Mouse (Mus musculus) CD8-positive naive resting alpha-beta T cell, adult 2 months (primary cell): ENCODE data around the gene Pxmp4.

Experiments used
- DNase-seq, 2 experiments: peaks; one replicate each; pipeline ENCODE4 v3.0.0; 2022; ENCODE audit warnings: low read depth in 2 of 2, low spot score in 2 of 2

Gene Pxmp4

DNA sequence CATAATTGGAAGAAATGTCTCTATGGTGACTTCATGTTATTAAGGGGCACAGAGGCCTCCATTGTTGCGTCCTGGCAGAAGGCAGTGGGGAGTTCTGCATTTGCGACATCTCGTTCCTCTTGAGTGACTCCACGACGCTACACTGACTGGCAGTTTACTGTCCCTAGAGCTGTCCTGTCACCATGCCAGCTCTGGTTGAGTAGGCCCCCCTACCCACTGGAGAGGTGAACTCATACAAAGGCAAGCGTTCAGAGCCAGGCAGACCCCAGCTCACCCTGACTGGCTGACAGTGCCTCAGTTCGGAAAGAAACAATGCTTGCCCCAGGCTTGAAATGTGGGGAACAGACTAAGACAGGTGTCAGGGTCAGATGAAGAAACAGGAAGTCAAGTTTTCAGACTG lies 29.2 kb downstream of the Pxmp4 start:
- no peak for DNase-seq

DNA sequence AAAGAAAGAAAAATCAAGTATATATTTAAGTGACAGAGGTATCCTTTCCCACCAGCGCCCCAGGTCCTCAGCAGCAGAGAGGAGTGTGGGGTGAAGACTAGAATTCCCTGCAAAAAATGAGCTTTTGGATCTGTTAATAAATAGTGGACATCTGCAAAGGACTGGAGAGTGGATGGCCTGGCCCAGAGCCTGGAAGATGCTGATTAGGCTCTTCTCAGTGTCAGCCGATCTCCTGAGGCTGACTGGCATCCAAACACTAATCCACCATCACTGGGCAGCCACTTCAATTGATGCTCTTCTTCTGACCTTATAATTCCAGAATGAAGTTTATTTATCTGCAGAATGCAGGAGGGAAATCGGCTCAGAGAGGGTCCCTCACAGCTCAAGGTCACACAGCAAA lies 30.5 kb downstream of the Pxmp4 start:
- no peak for DNase-seq

DNA sequence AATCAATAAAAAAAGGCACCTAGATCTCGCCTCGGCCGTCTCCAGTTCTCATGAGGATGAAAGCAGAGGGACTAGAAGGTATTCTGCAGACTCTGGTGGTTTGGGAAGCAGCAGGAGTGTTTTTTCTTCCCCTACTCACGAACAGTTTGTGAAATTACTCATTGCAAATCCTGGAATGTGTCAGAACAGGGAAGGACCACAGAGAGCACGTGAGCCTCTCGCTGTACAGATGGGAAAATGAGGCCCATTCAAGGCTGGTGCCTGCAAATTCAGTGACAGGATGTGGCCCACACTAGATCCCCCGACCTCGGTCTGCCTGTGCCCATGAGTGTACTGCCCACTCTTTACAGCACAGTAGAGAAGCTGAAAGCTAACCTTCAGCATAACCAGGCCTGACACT lies 31.5 kb downstream of the Pxmp4 start:
- DNase-seq: no peak

DNA sequence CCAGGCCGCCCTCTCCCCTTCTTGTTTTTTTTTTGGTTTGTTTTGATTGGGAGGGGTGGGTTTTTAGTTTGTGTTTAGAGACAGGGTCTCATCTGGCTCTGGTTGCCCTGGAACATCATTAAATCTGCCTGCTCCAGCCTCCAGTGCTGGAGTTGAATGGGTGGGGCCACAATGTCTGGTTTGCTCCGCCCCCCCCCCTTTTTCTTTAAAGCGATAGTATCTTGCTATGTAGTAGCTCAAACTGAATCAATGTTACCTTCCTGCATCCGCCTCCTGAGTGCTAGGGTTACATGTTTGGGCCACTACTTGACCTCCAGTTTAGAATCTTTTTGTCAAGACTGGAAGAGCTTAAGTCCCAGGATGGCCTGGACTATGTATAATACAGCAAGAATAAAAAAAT lies 32.2 kb downstream of the Pxmp4 start:
- DNase-seq: no peak

DNA sequence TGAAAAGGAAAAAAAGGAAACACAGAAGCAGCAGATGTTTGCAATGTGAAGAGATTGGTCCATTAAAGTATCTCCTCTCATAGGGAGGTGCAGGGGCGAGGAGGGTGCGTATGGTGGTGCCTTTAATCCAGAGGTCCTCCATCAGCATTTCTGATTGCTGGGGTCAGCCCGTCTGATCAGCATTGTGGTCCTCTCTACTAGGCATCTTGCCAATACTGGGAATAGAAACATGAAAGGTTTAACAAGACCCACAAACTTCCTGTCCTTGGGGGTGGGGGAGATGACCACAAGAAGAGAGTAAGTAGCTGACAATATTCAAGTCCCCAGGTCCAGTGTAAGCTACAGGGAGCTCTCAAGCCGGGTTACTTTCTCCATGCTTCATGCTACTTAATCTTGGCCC lies 32.8 kb downstream of the Pxmp4 start:
- no peak for DNase-seq

DNA sequence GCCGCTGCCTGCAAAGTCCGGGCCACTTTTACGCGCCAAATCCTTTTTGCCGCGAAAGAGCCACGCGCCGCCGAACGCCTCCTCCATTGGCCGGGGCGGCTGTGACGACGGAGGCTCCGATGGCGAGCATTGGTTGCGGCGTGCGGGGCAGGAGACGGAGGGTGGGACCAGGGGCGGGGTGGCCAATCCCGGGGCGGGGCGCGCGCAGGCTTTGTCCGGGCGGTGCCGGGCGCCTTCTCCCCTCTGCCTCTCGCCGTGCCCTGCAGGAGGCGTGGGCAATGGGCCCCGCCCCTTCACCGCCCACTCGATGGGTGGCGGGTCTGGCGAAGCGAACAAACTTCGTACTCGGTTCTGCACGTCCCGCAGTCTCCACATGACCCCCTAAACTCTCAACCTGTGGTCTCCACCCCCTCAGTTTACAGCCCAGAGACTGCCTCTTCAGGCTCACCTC lies 33.6 kb downstream of the Pxmp4 start, which contains the start of gene E2f1:
E2f1 (minus strand) TSS at position 57 of the 451 bp plus-strand sequence.
- peak; percentile 89 to 91 for DNase-seq

DNA sequence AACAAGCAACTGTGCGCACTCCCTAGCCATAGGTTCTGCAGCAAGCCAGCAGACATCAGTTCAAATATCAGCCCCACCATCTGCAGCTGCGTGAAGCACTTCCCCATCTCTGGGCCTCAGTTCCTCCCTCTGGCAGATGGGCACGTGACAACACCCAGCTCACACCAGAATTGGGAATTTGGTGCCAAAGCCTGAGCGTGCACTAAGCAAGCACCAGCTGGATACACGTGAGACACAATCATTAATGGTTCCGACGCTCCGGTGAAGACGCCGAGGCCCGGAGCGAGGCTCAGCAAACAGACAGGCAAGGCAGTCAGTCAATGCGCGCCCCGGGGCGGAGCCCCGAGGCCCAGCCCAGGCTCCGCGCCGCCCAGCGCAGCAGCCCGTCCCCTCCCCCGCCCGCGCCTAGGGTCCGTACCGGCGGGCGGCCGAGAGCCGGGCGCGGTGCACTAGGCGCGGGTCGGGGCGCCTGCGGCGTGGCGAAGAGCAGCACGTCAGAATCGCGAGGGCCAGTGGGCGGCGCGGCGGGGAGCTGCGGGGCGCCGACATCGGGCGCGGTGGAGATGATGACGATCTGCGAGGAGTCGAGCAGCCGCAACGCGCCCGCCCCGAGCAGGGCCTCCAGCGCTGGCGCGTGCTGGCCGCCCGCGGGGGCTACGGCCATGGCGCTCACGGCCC lies 34.3 kb downstream of the Pxmp4 start:
- DNase-seq: no peak

DNA sequence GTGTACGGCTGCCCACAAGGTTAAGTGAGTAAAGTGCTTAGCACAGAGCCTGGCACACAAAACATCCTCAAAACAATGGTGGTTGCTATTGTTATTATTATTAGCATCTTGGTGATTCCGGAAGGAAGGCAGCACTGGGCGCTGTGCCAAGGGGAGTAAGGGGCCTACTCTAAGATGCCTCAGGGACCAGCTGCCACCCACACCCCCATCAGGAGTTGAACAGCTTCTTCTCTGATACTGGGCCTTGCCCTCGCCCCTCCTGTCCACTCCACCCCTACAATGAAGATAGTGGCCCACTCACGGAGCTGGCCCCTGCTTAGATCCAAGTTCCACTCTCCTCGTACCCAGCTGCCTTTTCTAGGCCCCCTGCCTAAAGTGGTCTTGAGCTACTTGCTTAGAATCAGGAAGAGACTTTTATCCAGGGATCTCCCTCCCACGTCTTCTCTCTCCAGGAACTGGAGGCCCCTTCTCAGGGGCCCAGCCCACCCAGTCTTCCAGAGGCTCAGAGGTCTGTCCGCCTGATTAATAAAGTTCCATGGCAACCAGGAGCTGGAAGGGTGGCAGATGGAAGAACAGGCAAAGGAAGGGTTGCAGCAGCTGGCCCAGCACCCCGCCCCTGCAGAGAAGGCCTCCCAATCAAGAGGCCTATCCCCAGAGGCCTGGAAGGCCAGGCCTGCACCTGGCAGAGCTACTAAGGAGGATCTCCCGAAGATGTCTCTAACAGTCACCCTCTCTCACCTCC lies 35.0 kb downstream of the Pxmp4 start:
- no peak for DNase-seq

DNA sequence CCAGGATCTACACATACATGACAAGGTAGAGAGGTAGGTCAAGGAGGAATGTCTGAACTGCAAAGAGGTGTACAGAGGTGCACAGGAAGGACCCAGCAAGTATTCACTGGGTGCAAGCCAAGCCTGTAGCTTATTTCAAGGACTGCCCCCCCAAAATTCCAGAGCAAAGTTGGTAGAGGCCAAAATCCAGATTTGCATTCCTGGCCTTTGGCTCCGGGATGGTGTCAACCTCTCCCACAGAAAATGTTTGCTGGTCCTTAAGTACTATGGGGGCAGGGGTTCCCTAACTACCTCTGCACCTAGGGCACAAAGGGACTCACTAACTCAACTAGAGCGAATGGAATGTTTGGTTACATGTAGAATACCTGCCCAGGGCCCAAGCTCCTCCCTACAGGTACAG lies 35.7 kb downstream of the Pxmp4 start:
- DNase-seq: no peak

DNA sequence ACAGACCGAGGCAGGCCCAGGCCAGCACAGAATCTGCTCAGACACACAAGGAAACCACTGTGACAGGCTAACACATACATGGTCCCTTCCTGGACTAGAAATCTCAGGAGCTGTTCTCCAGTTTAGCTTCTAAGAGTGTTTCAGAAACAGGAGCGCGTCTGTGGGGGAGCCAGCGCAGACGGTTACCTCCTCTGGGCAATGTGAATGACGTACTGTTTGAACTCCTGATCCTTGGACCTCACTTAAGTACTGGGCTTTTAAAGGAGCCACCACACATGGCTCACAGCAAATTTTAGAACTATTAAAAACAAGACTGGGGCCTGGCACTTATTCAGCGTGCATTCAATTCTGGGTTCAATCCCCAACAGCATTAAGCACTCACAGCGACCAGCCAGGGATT lies 36.9 kb downstream of the Pxmp4 start:
- DNase-seq: no peak

DNA sequence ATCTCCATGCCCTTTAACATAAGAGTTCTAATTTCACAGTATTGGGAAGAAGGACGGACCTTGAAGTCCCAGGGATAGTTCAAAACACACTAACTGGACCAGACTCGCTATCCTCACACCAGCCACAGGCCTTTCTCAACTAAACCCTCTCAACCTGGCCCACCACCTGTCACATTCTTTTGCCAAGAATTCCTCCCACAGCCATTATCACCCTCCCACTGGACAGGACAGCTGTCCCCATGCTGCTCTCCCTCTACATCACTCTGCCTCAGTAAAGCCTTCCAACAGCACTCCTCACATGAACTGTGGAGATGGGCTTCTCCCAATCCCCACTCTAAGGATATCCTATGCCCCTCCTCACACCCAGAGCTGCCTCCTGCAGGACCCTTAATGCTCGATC lies 37.9 kb downstream of the Pxmp4 start:
- no peak for DNase-seq

DNA sequence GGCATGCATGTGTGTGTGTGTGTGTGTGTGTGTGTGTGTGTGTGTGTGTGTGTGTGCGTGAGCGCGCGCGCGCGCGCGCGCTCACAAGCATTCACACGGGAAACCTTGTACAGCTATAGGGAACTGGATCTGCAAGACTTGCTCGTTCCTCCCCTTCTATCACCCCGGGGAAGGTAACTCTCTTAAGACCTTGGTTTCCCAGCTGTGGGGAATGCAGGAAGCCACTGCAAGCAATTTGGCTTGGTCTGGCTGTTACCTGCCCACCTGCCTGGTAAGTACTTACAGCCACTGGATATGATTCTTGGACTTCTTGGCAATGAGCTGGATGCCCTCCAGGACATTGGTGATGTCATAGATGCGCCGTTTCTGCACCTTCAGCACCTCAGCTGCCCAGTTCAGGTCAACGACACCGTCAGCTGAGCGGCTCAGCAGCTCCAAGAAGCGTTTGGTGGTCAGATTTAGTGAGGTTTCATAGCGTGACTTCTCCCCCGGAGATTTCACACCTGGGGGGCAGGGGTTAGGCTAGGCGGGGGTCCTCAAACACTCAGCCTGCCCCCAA lies 39.8 kb downstream of the Pxmp4 start:
- DNase-seq: no peak

DNA sequence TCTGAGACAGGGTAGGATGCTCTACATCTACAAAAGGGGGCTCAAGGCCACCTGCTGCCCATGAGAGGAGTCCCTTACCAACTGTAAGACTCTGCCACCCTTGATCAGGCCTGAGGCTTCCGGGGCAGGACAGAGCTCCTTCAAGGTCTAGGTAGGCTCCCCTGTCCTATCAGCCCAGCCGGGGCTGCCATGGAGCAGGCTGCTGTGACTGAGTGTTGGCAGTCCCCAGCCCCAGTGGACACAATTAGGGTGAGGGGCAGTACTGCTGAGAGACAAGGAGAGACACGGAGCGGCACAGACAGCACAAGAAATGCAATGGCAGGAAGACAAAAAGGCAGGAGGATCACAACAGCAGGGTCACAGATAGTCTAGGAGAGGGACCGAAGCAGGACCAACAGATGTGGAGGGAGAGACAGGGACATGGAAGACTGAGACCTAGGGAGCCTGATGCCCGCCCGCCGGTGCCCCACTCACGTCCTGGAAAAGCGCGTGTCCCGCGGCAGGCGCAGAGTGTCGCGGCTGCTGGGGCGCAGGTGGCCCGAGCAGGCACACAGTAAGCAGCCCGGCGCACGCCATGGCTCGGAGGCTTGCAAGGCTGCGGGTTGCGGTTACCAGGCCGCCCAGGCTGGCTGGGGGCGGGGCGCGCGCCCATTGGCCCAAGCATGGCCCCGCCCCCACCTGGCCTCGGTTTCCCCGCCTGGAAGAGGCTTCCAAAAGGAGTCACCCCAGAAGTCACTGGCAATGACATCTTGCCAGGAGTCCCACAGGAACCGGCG lies 45.1 kb downstream of the Pxmp4 start, which contains the start of gene Necab3:
Necab3 (minus strand) TSS at position 627 of the 776 bp plus-strand sequence.
- peak in 1 of 2 experiments; percentile 20 for DNase-seq

DNA sequence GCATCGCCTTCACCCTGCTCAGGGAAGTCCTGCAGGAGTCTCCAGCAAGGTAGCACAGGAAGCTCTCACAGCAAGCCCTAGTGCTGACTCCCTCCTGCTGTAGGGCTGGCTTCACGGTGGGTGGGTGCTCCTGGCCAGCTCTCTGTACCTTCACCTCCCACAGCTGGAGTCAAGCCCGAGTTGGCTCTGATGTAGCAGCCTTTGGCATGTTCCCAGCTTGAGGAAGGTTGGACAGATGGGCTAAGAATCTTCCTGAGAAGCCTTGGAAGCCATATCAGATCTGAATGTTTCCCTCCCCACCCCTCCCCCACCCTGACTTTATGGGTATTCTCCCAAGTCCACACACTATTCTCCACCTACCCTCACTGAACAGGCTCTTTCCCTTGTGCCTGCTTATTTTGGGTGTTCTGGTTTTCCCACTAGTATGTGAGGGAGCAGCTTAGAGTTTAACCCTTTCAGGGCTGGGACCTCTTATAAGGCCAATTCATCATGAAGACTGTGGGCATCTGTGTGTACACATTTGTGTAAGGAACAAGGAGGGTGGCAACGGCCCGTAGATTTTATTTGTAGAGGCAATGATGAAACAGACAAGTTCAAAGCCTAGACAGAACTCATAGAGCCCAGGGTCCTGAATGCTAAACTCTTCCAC lies 46.2 kb downstream of the Pxmp4 start:
- no peak for DNase-seq

DNA sequence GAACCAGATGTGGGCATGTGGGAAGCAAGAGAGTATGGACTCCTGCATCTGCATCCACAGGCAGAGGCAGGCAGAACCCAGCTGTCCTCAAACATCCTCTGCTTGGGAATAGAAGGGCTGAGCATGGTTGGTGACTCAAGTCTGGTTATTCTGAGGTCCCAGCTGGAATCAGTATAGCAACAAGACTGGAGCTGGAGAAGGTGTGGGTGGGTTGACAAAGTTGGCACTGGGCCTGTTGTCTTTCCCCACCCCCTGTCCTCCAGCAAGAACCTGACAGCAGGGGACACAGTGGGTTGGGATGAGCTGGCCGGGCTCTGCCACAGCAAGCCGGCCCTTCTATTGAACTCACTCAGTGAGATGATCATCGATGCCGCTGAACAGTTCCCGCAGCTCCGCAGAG lies 48.3 kb downstream of the Pxmp4 start:
- no peak for DNase-seq

DNA sequence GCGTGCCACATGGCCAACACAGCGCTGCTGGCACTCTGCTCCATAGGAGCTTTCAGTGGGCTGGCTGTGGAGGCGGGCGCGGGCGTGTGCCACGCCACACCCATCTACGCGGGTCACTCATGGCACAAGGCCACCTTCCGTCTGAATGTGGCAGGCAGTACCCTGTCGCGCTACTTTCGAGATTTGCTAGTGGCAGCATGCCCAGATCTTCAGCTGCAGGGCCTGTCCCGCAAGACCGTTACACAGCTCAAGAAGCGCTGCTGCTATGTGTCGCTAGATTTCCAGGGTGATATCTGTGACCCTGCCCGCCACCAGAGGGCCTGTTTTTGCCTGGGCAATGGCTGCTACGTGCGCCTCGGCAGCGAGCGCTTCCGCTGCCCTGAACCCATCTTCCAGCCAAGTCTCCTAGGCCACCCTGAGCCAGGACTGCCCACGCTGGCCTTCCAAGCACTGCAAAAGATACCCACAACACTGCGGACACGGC lies 51.0 kb downstream of the Pxmp4 start:
- peak; percentile 20 to 37 for DNase-seq

DNA sequence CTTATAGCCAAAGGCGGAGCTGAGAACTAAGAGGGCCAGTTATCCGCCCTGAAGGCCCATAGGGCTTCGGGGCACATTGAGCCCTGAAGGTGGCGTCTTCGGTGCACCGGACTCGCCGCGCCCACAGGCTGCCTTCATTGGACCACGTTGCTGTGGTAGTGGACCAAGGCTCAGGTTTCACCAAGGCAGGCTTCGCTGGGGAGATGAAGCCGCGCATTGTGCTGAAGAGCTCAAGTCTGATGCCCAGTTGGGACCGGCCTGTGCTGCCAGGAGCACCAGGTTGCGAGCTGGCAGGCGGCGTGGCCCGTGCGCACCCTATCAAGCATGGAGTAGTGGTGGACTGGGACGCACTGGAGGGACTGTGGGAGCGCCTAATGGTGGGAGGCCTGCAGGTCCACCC lies 51.6 kb downstream of the Pxmp4 start:
- DNase-seq: no peak

DNA sequence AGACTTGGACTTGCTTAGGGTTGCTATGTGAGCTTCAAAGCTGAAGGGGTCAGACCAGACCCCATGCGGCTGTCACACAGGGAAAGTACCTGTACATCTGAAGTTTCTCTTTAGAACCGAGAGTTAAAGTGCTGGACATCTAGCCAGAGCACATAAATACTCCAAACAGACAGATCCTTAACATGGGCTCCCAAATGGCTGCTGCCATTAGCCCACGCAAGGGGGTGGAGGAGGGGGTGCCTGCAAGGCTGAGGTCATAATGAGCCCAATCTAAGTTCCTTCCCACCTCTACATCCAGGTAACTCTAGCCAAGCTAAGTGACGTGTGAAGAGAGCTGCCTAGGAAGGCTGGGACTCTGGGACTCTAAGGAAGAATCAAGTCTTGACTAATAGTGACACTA lies 52.0 kb downstream of the Pxmp4 start, which contains the start of gene Actl10:
Actl10 (plus strand) TSS at position 301 of the 400 bp plus-strand sequence.
- DNase-seq: no peak

DNA sequence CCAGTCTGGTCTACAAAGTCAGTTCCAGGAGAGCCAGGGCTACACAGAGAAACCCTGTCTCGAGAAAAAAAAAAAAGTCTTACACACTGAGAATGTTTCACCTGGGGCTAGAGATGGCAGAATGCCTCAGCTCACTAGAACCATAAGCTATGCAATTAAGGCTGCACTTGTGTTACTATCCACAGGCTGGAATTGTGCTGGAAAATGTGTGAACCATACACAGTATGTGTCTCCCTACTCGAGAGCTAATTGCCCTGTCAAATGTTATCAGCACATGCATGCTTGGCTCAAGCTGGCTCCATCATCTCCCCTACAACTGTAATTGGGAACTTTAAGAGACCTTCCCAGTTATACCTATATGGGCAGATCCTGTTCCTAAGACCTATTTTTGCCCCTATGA lies 52.6 kb downstream of the Pxmp4 start:
- no peak for DNase-seq

DNA sequence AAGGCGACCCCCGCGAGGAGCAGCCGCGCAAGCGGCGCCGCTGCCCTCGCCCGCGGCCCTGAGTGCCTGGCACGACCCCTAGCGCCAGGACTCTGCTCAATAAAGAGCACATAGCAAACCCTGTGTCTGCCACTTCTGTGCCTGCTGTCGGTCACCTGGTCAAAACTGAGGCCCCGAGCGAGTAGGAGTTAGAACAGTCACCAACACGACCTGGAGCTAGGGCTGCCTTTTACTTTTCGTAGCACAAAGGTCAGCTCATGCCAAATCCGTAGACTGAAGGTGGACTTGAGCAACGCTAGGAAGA lies 53.7 kb downstream of the Pxmp4 start:
- DNase-seq: no peak
